Mouse (Mus musculus): ENCODE data around the gene Srebf2.

GRCm38 (mm10) chr15:82166240-82167100 is 19.5 kb downstream of the Srebf2 start:
- TF ChIP-seq CTCF (IDR thresholded peaks at IDR 0.05; ENCODE audit: control insufficient read depth, insufficient read depth, insufficient read length) (no peak), MYOG (IDR thresholded peaks at IDR 0.05; ENCODE audit: control insufficient read depth, extremely low read depth, insufficient read length) (no peak), CEBPB (IDR thresholded peaks at IDR 0.05; ENCODE audit: low read depth) (no peak), MAX (IDR thresholded peaks at IDR 0.05) (no peak)

Data from C2C12 (cell line).